Mouse (Mus musculus): ENCODE data around the gene Inpp5a. TPM values are rescaled to one million over a fixed set of nuclear protein-coding genes. Genes with fewer than 3 reads are reported as not detected.
"Not testable (repeated sequence)": the region's sequence is repeated elsewhere in the genome, so short reads cannot be mapped to it uniquely, and the experiment has no call there.

Gene Inpp5a
- total RNA-seq, 2 experiments from 2014 or later: 4.6 to 4.9 TPM

DNA sequence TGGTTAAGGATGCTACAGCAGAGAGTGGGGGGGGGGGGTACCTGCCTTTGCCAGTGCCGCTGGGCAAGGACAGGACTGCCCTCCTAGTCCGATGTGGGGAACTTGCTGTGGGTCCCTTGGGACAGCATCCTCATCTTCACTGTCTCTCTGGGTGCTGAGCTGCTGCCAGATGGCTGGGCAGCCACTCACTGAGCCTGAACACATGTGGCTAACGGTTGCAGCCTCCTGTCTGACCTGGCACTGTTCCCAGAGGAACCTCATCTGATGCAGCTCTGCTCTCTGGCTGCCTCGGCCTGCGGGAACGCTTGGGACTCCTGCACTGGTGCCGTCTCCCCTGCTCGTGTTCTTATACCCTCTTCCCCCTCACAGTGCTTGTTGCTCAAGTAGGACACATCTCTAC lies 8.6 kb downstream of the Inpp5a start:
- peak; percentile 89 for ATAC-seq (replicated peaks; ENCODE audit: low FRiP score, low TSS enrichment, poor library complexity, severe bottlenecking)

DNA sequence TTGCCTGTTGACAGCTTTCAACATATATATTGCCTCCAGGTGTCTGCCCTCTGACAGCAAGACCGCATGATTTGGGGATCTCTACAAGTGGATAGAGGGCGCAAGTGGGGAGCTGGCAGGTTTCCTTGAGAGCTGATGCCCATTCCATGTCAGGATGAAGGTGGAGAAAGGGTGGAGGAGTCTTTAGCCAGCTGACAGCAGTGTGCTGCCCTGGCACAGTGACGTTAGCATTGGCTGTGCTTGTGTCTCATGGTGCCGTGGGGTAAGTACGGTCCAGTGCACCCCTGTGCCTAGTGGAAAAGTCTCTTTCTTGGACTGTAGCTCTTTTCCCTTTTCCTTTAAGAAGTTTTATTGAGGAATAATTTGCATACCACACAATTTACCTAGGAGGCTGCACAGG lies 9.2 kb downstream of the Inpp5a start:
- no peak for ATAC-seq (replicated peaks; ENCODE audit: low FRiP score, low TSS enrichment, poor library complexity, severe bottlenecking)

DNA sequence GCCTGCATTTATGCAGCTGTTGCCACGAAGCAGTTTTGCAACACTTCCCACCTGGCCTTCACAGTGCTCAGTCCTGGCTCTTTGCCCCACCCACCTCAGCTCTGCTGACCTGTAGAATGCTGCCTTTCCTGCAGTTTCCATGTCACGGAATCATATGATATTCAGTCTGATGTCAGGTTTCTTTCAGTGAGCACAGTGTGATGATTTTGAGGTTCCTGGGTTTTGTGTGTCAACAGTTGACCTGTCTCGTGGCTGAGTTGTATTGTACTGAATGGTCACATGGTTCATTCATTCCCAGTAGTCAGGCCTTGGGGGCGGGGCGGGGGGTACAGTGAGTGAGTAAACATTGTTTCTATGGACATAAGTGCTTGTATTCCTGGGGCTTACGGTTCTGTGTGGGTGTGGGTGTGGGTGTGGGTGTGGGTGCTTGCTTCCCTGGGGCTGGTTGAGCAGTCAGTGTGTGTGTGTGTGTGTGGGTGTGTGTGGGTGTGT lies 9.7 kb downstream of the Inpp5a start:
- ATAC-seq (replicated peaks; ENCODE audit: low FRiP score, low TSS enrichment, poor library complexity, severe bottlenecking): 0 out of 2 replicates have a peak, but pooled peaks have one; percentile 17

GRCm38 (mm10) chr7:139399572-139399971 lies 10.7 kb downstream of the Inpp5a start:
- ATAC-seq (replicated peaks; ENCODE audit: low FRiP score, low TSS enrichment, poor library complexity, severe bottlenecking): no peak

DNA sequence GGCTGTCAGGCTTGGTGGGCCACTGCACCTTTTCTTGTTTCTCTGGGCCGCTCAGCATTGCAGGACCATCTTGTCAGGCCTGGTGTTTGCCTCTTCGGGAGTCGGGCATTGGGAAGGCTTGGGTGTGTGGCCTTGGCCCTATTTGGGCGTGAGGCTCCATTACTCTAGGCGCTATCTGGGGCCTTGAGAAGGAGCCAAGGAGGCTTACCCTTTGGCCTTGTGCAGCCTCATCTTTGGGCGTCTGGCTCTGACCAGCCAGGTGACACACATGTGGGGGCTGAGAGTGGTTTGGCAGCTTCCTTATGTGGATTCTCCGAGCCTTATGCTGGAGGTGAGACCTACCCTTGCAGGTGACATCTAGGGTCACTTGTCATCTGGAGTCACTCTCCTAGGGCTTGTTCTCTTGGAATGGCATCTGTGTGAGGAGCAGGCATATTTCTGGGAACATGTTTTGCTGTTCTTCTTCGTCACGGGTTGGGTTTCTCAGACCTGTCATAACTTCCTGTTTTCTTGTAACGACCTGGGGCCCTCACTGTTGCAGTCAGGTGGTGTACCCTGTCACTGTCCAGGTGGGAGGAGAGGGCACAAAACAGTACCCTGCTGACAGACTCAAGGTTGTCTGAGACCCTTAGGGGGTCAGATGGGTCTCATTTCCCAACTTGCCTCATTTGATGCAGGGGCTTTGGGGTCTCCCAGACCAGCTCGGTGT lies 11.2 kb downstream of the Inpp5a start:
- no peak for ATAC-seq (replicated peaks; ENCODE audit: low FRiP score, low TSS enrichment, poor library complexity, severe bottlenecking)

DNA sequence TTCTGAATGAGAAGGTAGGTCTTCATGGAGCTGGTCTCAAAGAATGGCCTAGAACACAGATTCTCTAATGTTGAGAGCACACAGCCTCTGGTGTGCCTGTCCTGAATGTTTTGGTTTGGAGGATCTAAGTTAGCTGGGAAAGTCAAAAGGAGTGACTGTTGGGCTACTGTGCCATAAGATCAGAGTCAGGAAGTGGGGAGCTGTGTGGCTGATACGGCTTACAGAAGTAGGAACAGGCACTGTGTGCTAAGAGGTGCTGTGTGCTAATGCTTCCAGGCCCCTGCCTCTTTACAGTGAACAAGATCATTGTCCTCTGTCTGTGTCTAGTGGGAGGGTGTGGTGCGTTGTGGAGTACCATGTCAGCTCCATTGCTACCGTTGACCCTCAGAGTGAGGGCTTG lies 12.0 kb downstream of the Inpp5a start:
- no peak for ATAC-seq (replicated peaks; ENCODE audit: low FRiP score, low TSS enrichment, poor library complexity, severe bottlenecking)

DNA sequence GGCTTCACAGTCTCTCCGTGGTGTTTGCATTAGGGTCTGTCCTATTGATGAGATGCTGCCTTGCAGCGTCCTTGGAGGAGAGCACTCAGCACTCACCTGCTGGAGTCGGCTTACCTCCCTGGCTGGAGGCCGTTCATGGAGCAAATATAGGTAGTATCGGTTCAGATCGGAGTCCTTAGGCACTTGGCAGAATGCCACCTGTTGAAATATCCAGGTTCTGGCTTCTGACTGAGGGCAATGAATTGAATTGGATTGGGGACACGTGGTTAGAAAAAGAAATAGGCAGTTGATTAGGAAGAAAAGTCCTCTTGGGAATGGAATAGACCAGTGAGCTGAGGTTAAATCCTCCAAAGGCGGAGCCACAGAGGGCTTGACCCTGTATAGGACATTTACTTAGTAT lies 12.9 kb downstream of the Inpp5a start:
- no peak for ATAC-seq (replicated peaks; ENCODE audit: low FRiP score, low TSS enrichment, poor library complexity, severe bottlenecking)

- ATAC-seq (replicated peaks; ENCODE audit: low FRiP score, low TSS enrichment, poor library complexity, severe bottlenecking): no peak
Observed at GRCm38 (mm10) chr7:139402721-139403120, 13.8 kb downstream of the Inpp5a start.

GRCm38 (mm10) chr7:139406581-139406980 lies 17.7 kb downstream of the Inpp5a start:
- ATAC-seq (replicated peaks; ENCODE audit: low FRiP score, low TSS enrichment, poor library complexity, severe bottlenecking): no peak

DNA sequence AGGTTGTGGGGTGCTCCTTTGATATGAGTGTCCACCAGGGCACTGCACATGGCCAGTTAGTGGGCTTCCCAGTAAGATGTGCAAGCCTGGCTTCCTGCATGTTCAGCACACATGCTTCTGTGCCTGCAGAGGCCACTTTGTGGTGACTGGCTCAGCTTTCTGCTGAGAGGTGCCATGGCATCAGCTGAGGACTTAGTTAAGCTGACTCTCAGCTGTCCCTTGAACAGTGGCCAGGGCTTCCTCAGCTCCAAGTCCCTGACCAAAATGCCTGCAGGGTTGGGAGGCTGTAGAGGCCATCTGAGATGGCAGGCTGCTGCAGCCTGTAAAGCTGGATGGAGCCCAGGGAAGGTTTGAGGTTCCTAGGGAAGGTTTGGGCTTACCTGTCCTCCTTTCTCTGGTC lies 19.1 kb downstream of the Inpp5a start:
- ATAC-seq (replicated peaks; ENCODE audit: low FRiP score, low TSS enrichment, poor library complexity, severe bottlenecking): no peak

- no peak for ATAC-seq (replicated peaks; ENCODE audit: low FRiP score, low TSS enrichment, poor library complexity, severe bottlenecking)
Observed at GRCm38 (mm10) chr7:139409903-139410302, 21.0 kb downstream of the Inpp5a start.

- peak; percentile 40; the same call in 1 of the 2 replicates for ATAC-seq (replicated peaks; ENCODE audit: low FRiP score, low TSS enrichment, poor library complexity, severe bottlenecking)
Observed at GRCm38 (mm10) chr7:139412223-139412950, 23.5 kb downstream of the Inpp5a start.

GRCm38 (mm10) chr7:139413400-139413799 lies 24.5 kb downstream of the Inpp5a start:
- ATAC-seq (replicated peaks; ENCODE audit: low FRiP score, low TSS enrichment, poor library complexity, severe bottlenecking): no peak

DNA sequence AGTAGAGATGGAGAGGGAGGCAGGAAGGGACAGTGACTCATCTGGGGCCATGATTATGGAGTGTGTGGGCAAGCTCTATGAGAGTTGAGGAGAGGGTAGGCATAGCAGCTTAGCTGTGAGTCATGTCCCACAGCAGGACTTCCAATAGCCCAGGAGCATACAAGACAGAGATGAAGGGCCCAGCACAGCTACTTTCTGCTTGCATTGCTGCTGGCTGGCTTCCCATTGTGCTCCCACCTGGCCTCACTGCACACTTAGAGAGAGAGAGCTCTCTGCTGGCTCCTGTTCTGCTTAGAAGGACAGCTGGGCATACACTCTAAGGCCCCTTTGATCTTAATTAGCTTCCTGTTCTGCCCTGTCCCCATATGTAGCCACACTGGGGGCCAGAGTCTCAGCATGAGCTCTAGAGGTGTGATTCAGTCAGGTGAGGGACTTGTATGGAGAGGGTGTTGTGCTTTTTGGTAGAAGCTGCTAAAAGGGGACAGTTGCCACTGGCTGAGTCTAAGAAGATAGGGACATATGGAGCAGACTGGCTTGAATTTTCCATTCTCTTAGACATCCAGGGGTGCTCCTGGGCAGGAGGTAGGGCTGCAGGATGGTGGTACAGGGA lies 26.8 kb downstream of the Inpp5a start:
- no peak for ATAC-seq (replicated peaks; ENCODE audit: low FRiP score, low TSS enrichment, poor library complexity, severe bottlenecking)

GRCm38 (mm10) chr7:139418371-139418770 lies 29.5 kb downstream of the Inpp5a start:
- no peak for ATAC-seq (replicated peaks; ENCODE audit: low FRiP score, low TSS enrichment, poor library complexity, severe bottlenecking)

DNA sequence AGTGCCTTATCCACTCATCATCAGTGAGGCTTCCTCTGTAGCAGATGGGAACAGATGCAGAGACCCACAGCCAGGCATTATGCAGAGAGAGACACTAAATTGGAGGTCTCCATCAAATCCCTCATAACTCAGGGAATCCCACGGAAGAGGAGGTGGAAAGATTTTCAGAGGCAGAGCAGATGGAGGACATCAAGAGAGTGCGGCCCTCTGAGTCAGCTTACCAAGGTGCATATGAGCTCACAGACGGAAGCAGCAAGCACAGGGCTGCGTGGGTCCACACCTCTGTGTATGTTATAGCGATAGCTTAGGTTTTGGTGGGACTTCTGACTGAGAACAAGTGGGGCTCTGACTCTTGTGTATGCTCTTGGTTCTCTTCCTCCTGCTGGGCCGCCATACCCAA lies 33.9 kb downstream of the Inpp5a start:
- ATAC-seq (replicated peaks; ENCODE audit: low FRiP score, low TSS enrichment, poor library complexity, severe bottlenecking): no peak

- ATAC-seq (replicated peaks; ENCODE audit: low FRiP score, low TSS enrichment, poor library complexity, severe bottlenecking): no peak; the same call in 1 of the 2 replicates
Observed at GRCm38 (mm10) chr7:139434095-139434830, 45.4 kb downstream of the Inpp5a start.

GRCm38 (mm10) chr7:139434931-139435330 lies 46.0 kb downstream of the Inpp5a start:
- not testable (repeated sequence) for ATAC-seq (replicated peaks; ENCODE audit: low FRiP score, low TSS enrichment, poor library complexity, severe bottlenecking)

DNA sequence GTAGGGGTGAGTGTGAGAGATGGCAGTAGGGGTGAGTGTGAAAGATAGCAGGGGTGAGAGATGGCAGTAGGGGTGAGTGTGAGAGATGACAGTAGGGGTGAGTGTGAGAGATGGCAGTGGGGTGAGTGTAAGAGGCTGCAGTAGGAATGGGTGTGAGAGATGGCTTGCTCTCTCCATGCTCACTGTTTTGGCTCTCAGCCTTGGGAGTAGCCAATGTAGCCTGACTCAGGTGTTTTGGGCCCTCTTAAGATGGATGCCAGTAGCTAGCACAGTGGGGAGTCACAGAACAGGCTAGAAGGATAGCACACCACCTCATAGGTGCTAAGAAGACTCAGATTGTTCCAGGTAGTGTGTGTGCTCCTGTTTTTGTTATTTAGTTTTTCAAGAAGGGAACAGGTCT lies 46.8 kb downstream of the Inpp5a start:
- ATAC-seq (replicated peaks; ENCODE audit: low FRiP score, low TSS enrichment, poor library complexity, severe bottlenecking): 0 out of 2 replicates have a peak, but pooled peaks have one; percentile 31

GRCm38 (mm10) chr7:139436951-139437350 lies 48.0 kb downstream of the Inpp5a start:
- ATAC-seq (replicated peaks; ENCODE audit: low FRiP score, low TSS enrichment, poor library complexity, severe bottlenecking): no peak
